Mouse (Mus musculus) gastrocnemius, adult 2 months (tissue): ENCODE measurements around the gene Gper1. TPM values are rescaled to one million over a fixed set of nuclear protein-coding genes. Genes with fewer than 3 reads are reported as not detected.
A peak's percentile ranks its signal among the peaks of the same experiment; 100 is the strongest.

Source experiments
- DNase-seq: peaks from one replicate; pipeline ENCODE4 v3.0.0; 2022
- H3K27ac ChIP-seq: fragments of 200-600 bp; 2 replicates; pipeline ENCODE4 v1.8.1; 2022; ENCODE audit warnings: mild to moderate bottlenecking
- H3K4me3 ChIP-seq: fragments of 200-600 bp; 2 replicates; pipeline ENCODE4 v1.8.1; 2022; ENCODE audit warnings: mild to moderate bottlenecking, moderate library complexity
- CTCF ChIP-seq: fragments of 200-600 bp; IDR thresholded peaks from 2 replicates; pipeline ENCODE4 v1.8.1; 2022; ENCODE audit warnings: antibody characterized with exemption, mild to moderate bottlenecking, moderate library complexity
- intact Hi-C: fragments of 180-260 bp; cut with DNase I; formaldehyde crosslinking; loops from one replicate; pipeline ENCODE4 v1.15.1; 2025
- total RNA-seq, 2 experiments: library from RNA; stranded (reverse); gene quantifications; 2 replicates each; pipeline ENCODE4 v1.2.3; 2021

The Gper1 gene
- total RNA-seq, 2 experiments from 2014 or later = 1.3 to 2.7 TPM

GRCm38 (mm10) chr5:139393197-139393588 is 29.8 kb upstream of the Gper1 start:
- no peak for DNase-seq
- TF ChIP-seq CTCF = no peak
- Histone ChIP-seq H3K4me3 (no peak overlapping the region), H3K27ac (peak overlapping the region; percentile 94)
- intact Hi-C loops = no loop called here

GRCm38 (mm10) chr5:139394399-139394798 is 28.6 kb upstream of the Gper1 start:
- no peak for TF ChIP-seq CTCF
- no peak overlapping the region for H3K4me3 ChIP-seq
- intact Hi-C loops = no loop called here
- H3K27ac ChIP-seq = peak overlapping the region; percentile 94
- DNase-seq = peak; percentile 27

- H3K4me3 ChIP-seq = no peak overlapping the region
- DNase-seq = no peak
- peak overlapping the region; percentile 94 for H3K27ac ChIP-seq
- intact Hi-C loops = no loop called here
- TF ChIP-seq CTCF = no peak
Observed at GRCm38 (mm10) chr5:139395528-139395927, 27.4 kb upstream of the Gper1 start.

GRCm38 (mm10) chr5:139397359-139397916 is 25.5 kb upstream of the Gper1 start:
- no peak for TF ChIP-seq CTCF
- H3K4me3 ChIP-seq = no peak overlapping the region
- DNase-seq = no peak
- H3K27ac ChIP-seq = peak overlapping the region; percentile 86
- intact Hi-C loops = no loop called here

GRCm38 (mm10) chr5:139397959-139398753 is 24.8 kb upstream of the Gper1 start:
- Histone ChIP-seq H3K4me3 (no peak overlapping the region), H3K27ac (peak overlapping the region; percentile 86)
- DNase-seq = peak; percentile 97
- TF ChIP-seq CTCF = peak; percentile 97
- intact Hi-C loops = loop anchor here (1.0 kb wide), 2 partner anchors 18 to 34 kb away; no protein-coding TSS in a partner anchor

GRCm38 (mm10) chr5:139398786-139399185 is 24.2 kb upstream of the Gper1 start:
- intact Hi-C loops = loop anchor here (1.0 kb wide), 2 partner anchors 18 to 34 kb away; no protein-coding TSS in a partner anchor
- no peak overlapping the region for H3K4me3 ChIP-seq
- H3K27ac ChIP-seq = peak overlapping the region; percentile 86
- no peak for TF ChIP-seq CTCF
- DNase-seq = no peak

- H3K27ac ChIP-seq = no peak overlapping the region
- intact Hi-C loops = no loop called here
- H3K4me3 ChIP-seq = no peak overlapping the region
- DNase-seq = no peak
- no peak for TF ChIP-seq CTCF
Observed at GRCm38 (mm10) chr5:139399991-139400390, 23.0 kb upstream of the Gper1 start.

- DNase-seq = no peak
- Histone ChIP-seq H3K27ac (no peak overlapping the region), H3K4me3 (no peak overlapping the region)
- intact Hi-C loops = no loop called here
- no peak for TF ChIP-seq CTCF
Observed at GRCm38 (mm10) chr5:139402106-139402505, 20.8 kb upstream of the Gper1 start.

GRCm38 (mm10) chr5:139403692-139404260 is 19.2 kb upstream of the Gper1 start:
- intact Hi-C loops = no loop called here
- no peak overlapping the region for H3K4me3 ChIP-seq
- peak; percentile 23 for DNase-seq
- TF ChIP-seq CTCF = no peak
- H3K27ac ChIP-seq = no peak overlapping the region; the same call in 1 of the 2 replicates

GRCm38 (mm10) chr5:139404801-139405401 is 18.1 kb upstream of the Gper1 start, which contains the start of gene C130050O18Rik:
Gene C130050O18Rik (plus strand): TSS chr5:139405280.
- peak within 1 kb of the TSS; percentile 59 for H3K4me3 ChIP-seq
- no peak for TF ChIP-seq CTCF
- H3K27ac ChIP-seq = peak within 1 kb of the TSS; percentile 84
- intact Hi-C loops = loop anchor here (5.0 kb wide), 1 partner anchor 57 kb away; the partner anchor contains the start of gene 3110082I17Rik
- no peak for DNase-seq

GRCm38 (mm10) chr5:139405478-139405877 is 17.5 kb upstream of the Gper1 start:
- Histone ChIP-seq H3K4me3 (peak overlapping the region; percentile 59), H3K27ac (peak overlapping the region; percentile 84)
- intact Hi-C loops = loop anchor here (5.0 kb wide), 1 partner anchor 57 kb away; the partner anchor contains the start of gene 3110082I17Rik
- no peak for DNase-seq
- TF ChIP-seq CTCF = no peak

GRCm38 (mm10) chr5:139405953-139406352 is 17.0 kb upstream of the Gper1 start:
- Histone ChIP-seq H3K4me3 (peak overlapping the region; percentile 59), H3K27ac (peak overlapping the region; percentile 84)
- peak; percentile 40 for DNase-seq
- intact Hi-C loops = loop anchor here (5.0 kb wide), 1 partner anchor 56 kb away; the partner anchor contains the start of gene 3110082I17Rik
- no peak for TF ChIP-seq CTCF
